Mouse (Mus musculus): Measurements from ENCODE around the gene Ncmap. TPM values are rescaled to one million over a fixed set of nuclear protein-coding genes. Genes with fewer than 3 reads are reported as not detected.
"Not testable (repeated sequence)": the region's sequence is repeated elsewhere in the genome, so short reads cannot be mapped to it uniquely, and the experiment has no call there.

Gene Ncmap
- total and polyA plus RNA-seq, 3 experiments, result not detected

DNA sequence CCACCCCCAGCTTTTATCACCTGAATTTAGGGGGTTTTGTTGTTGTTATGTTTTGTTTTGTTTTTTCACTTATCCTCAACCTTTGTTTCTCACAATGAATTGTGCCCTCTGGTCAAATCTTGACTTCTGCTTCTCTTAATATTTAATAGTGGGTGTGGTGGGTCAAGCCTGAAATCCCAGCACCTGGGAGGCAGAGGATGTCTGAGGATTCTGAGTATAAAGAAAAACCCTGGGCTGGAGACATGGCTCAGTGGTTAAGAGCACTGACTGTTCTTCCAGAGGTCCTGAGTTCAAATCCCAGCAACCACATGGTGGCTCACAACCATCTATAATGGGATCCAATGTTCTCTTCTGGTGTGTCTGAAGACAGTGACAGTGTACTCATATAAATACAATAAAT, 43.3 kb downstream of the Ncmap start:
- peaks cover 30% of the 10 kb centered on the region for H3K79me2 ChIP-seq (replicated peaks; ENCODE audit: control insufficient read depth, extremely low read depth, insufficient read depth, poor library complexity, severe bottlenecking)
- H3K9me3 ChIP-seq (replicated peaks; ENCODE audit: low read length); H3K36me3 ChIP-seq (replicated peaks in 1 of 2; ENCODE audit: control insufficient read depth in 1 of 2, insufficient read depth in 1 of 2, low read length in 1 of 2); H3K4me2 ChIP-seq (ENCODE audit: insufficient read depth, low read depth, poor library complexity, severe bottlenecking); DNase-seq (ENCODE audit: extremely low read depth); in situ Hi-C loops (cut with MboI; ENCODE audit: low pct_ligation_motif_present, low pct_unique_long_range_greater_than_20kb, low sequenced_read_pairs); H3K27me3 ChIP-seq (replicated peaks); dilution Hi-C loops (cut with MboI; ENCODE audit: extremely low pct_ligation_motif_present, extremely low pct_unique_long_range_greater_than_20kb, low sequenced_read_pairs); H3K4me3 ChIP-seq (replicated peaks in 1 of 3; ENCODE audit: low read depth in 2 of 3, low read length in 2 of 3, poor library complexity in 1 of 3): not testable (repeated sequence)
- peaks cover 2 to 21% of the 10 kb centered on the region in 2 experiments; a peak in 3 of 4 replicates for H3K4me1 ChIP-seq (ENCODE audit: control insufficient read depth in 1 of 2, insufficient read depth in 2 of 2)
- H3K27ac ChIP-seq (ENCODE audit: insufficient read depth, low read depth), result peak overlapping the region; percentile 95; the same call in 1 of the 2 replicates
- 0 out of 2 replicates have a peak overlapping the region, but pooled peaks have one; percentile 98 for H3K9ac ChIP-seq (ENCODE audit: insufficient read depth, low read depth)
- TF ChIP-seq TBP (conservative IDR thresholded peaks at IDR 0.05; ENCODE audit: low read depth, low read length), result peak; percentile 57; the same call in 1 of the 2 replicates

DNA sequence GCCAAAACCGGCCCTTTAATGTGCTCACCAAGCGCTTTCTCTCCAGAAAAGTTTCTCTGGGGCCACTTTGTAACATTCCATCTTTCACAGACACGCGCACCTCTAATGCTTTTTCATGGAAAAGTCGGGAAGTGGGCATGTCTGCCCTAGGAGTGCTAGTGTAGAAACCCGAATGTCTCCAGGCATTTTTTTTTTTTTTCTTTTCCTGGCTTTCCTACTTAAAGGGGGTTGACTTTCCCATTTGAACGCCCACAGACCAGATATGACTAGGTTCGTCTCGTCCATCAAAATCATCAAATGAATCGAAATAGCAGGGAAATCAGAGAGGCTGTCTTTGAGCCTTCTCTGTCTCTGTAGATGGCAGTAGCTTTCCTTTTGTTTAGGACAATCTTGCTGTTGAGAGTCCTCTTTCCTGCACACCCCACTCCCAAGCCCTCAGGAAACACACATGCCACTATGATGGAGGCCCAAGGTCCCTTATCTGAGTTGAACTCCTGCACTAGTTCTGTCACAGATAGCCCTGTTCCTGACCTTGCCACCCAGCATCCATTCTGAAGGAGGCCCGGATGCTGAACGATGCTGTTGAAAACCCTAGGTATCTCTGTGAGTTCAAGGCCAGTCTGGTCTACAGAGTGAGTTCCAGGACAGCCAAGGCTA, 44.1 kb downstream of the Ncmap start:
- TF ChIP-seq SIN3A (IDR thresholded peaks at IDR 0.05; ENCODE audit: low read length), result peak; percentile 75; the same call in 1 of the 2 replicates
- no peak for TF ChIP-seq ELF1 (IDR thresholded peaks at IDR 0.05; ENCODE audit: low read depth, low read length)
- TF ChIP-seq ETS1 (conservative IDR thresholded peaks at IDR 0.05; ENCODE audit: low read depth, low read length), result no peak
- TF ChIP-seq POLR2A (IDR thresholded peaks at IDR 0.05; ENCODE audit: low read depth, low read length), result peak; percentile 70
- peak; percentile 13; the same call in 1 of the 2 replicates for TF ChIP-seq NELFE (IDR thresholded peaks at IDR 0.05; ENCODE audit: low read depth, low read length)
- no peak for TF ChIP-seq POLR2AphosphoS2 (IDR thresholded peaks at IDR 0.05; ENCODE audit: low read depth, low read length)
- TF ChIP-seq TBP (conservative IDR thresholded peaks at IDR 0.05; ENCODE audit: low read depth, low read length), result peak; percentile 4; the same call in 1 of the 2 replicates
- in situ Hi-C loops (cut with MboI; ENCODE audit: low pct_ligation_motif_present, low pct_unique_long_range_greater_than_20kb, low sequenced_read_pairs) (no loop called here), dilution Hi-C loops (cut with MboI; ENCODE audit: extremely low pct_ligation_motif_present, extremely low pct_unique_long_range_greater_than_20kb, low sequenced_read_pairs) (no loop called here)
- H3K9ac ChIP-seq (ENCODE audit: insufficient read depth, low read depth), result peak overlapping the region; percentile 98
- H3K4me3 ChIP-seq (replicated peaks in 1 of 3; ENCODE audit: low read depth in 2 of 3, low read length in 2 of 3, poor library complexity in 1 of 3), result peak overlapping the region; percentile 43 to 96 (median 63)
- H3K27ac ChIP-seq (ENCODE audit: insufficient read depth, low read depth), result peak overlapping the region; percentile 95
- no peaks in the 10 kb centered on the region for H3K9me3 ChIP-seq (replicated peaks; ENCODE audit: low read length)
- H3K4me2 ChIP-seq (ENCODE audit: insufficient read depth, low read depth, poor library complexity, severe bottlenecking), result peak overlapping the region; percentile 92
- H3K36me3 ChIP-seq (replicated peaks in 1 of 2; ENCODE audit: control insufficient read depth in 1 of 2, insufficient read depth in 1 of 2, low read length in 1 of 2), result peaks cover 0 to 11% of the 10 kb centered on the region in 2 experiments
- DNase-seq (ENCODE audit: extremely low read depth), result peak; percentile 39
- H3K79me2 ChIP-seq (replicated peaks; ENCODE audit: control insufficient read depth, extremely low read depth, insufficient read depth, poor library complexity, severe bottlenecking), result peaks cover 39% of the 10 kb centered on the region
- H3K27me3 ChIP-seq (replicated peaks), result no peaks in the 10 kb centered on the region
- H3K4me1 ChIP-seq (ENCODE audit: control insufficient read depth in 1 of 2, insufficient read depth in 2 of 2), result peaks cover 2 to 25% of the 10 kb centered on the region in 2 experiments; a peak in 3 of 4 replicates

DNA sequence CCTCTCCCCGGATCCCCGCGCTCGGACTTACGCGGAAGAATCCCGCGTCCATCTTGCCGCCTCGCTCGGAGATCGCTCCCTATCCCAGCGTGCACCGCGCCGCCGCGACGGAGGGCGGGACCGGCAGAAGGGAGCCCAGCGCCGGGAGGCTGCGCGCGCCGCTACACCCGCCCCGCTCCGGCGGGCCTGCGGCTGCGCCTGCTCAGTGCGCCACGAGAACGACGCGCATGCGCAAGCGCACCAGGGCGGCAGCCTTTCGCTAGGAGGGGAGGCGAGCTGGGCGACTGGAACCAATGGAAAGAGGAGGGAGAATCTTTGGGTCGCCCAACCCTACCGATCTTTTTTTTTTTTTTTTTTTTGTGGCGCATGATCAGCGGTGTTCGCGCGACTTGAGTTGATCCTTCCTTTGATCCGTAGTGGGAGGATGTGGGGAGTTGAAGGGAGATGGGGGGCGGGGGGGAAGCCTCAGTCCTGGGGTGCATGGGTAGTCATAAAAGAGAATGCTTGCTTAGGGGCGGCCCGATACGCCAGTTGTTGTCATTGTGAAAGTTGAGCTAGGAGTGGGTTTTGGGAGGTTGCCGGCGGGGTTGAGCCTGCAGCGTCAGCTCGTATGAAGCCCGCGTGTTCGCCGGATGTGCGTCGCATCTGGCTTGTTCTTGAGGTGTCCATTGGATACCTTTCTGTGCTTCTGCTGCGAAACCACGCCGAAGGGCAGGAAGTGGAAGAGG, 44.8 kb downstream of the Ncmap start, which contains the start of gene Srrm1:
Gene Srrm1 (minus strand): TSS at position 256 of the 728 bp plus-strand sequence.
- Histone ChIP-seq H3K9ac (ENCODE audit: insufficient read depth, low read depth) (peak within 1 kb of the TSS; percentile 98), H3K4me1 (ENCODE audit: control insufficient read depth in 1 of 2, insufficient read depth in 2 of 2) (peaks cover 2 to 25% of the 10 kb centered on the region in 2 experiments; a peak in 3 of 4 replicates), H3K27ac (ENCODE audit: insufficient read depth, low read depth) (peak within 1 kb of the TSS; percentile 95), H3K4me3 (replicated peaks in 1 of 3; ENCODE audit: low read depth in 2 of 3, low read length in 2 of 3, poor library complexity in 1 of 3) (peak within 1 kb of the TSS; percentile 75 to 96 (median 83)), H3K4me2 (ENCODE audit: insufficient read depth, low read depth, poor library complexity, severe bottlenecking) (peak within 1 kb of the TSS; percentile 96), H3K79me2 (replicated peaks; ENCODE audit: control insufficient read depth, extremely low read depth, insufficient read depth, poor library complexity, severe bottlenecking) (peaks cover 46% of the 10 kb centered on the region), H3K36me3 (replicated peaks in 1 of 2; ENCODE audit: control insufficient read depth in 1 of 2, insufficient read depth in 1 of 2, low read length in 1 of 2) (peaks cover 3 to 18% of the 10 kb centered on the region in 2 experiments), H3K9me3 (replicated peaks; ENCODE audit: low read length) (no peaks in the 10 kb centered on the region), H3K27me3 (replicated peaks) (no peaks in the 10 kb centered on the region)
- in situ Hi-C loops (cut with MboI; ENCODE audit: low pct_ligation_motif_present, low pct_unique_long_range_greater_than_20kb, low sequenced_read_pairs), result no loop called here
- DNase-seq (ENCODE audit: extremely low read depth), result peak; percentile 94
- dilution Hi-C loops (cut with MboI; ENCODE audit: extremely low pct_ligation_motif_present, extremely low pct_unique_long_range_greater_than_20kb, low sequenced_read_pairs), result no loop called here
- TF ChIP-seq HCFC1 (IDR thresholded peaks at IDR 0.05; ENCODE audit: low read depth, low read length) (peak; percentile 75), MYC (IDR thresholded peaks at IDR 0.05; ENCODE audit: low read depth, low read length) (peak; percentile 96), MEF2A (IDR thresholded peaks at IDR 0.05; ENCODE audit: borderline replicate concordance, low read depth, low read length) (peak; percentile 40; the same call in 1 of the 2 replicates), ZC3H11A (IDR thresholded peaks at IDR 0.05; ENCODE audit: low read depth, low read length) (no peak), PAX5 (IDR thresholded peaks at IDR 0.05; ENCODE audit: low read length) (no peak), ZMIZ1 (IDR thresholded peaks at IDR 0.05; ENCODE audit: low read depth, low read length) (peak; percentile 83), MAFK (IDR thresholded peaks at IDR 0.05; ENCODE audit: insufficient replicate concordance, low read length) (peak; percentile 57; the same call in 1 of the 2 replicates), IRF4 (IDR thresholded peaks at IDR 0.05; ENCODE audit: low read depth, low read length) (0 out of 2 replicates have a peak, but pooled peaks have one; percentile 13), RCOR1 (conservative IDR thresholded peaks at IDR 0.05; ENCODE audit: low read depth, low read length) (no peak), ZNF384 (IDR thresholded peaks at IDR 0.05; ENCODE audit: low read depth, low read length) (peak; percentile 99), CTCF (conservative IDR thresholded peaks at IDR 0.05 in 1 of 2, IDR thresholded peaks at IDR 0.05 in 1 of 2; ENCODE audit: low read depth in 2 of 2, low read length in 2 of 2) (no peak), MXI1 (IDR thresholded peaks at IDR 0.05; ENCODE audit: low read depth, low read length) (0 out of 2 replicates have a peak, but pooled peaks have one; percentile 29), SMC3 (IDR thresholded peaks at IDR 0.05; ENCODE audit: low read depth, low read length) (no peak), BHLHE40 (IDR thresholded peaks at IDR 0.05; ENCODE audit: low read depth, low read length) (no peak), TBP (conservative IDR thresholded peaks at IDR 0.05; ENCODE audit: low read depth, low read length) (peak; percentile 85), POLR2A (IDR thresholded peaks at IDR 0.05; ENCODE audit: low read depth, low read length) (peak; percentile 83), USF2 (conservative IDR thresholded peaks at IDR 0.05; ENCODE audit: low read depth, low read length) (no peak)

Data from CH12.LX (cell line).